In the genomic region with DNA sequence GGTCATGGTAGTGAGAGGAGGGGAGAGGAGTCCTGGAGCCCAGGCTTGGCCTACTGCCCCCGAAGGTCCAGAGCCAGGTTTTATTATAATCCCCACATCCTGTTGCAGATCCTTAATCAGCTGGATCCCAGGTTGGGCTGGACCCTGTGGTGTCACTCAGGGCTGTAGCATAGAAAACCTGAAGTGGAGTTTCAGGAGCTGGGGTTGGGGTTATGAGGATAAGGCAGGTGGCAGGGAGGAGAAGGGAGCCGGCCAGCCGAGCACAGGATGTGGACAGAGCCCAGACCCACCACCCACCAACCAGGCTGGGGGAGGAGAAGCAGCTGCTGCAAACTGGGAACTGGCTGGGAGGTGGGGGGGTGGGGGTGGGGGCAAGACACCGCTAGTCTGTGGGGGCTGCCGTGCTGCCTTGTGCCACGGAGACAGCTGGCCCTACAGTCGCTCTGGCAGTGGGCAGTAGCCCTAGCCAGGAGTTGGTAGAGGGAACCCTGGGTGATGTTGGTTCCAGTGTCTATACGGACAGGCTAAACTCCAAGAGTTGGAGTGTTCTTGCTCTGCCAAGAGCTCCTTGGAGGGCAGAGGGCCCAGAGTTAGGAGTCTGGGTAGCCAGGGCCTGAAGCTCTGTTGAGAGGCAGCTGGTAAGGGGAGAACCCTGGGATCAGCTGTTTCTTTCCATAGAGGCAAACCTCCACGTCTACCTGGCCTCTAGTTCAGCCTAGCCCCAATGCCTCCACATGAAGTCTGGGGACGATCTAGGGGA, we compare ENCODE assay signal across 7 mouse cellular contexts.
DNase-seq lines count a peak whose midpoint lies in the region; ATAC-seq lines count a peak whose summit lies in the region.

No protein-coding gene starts in this region.

- no peaks in the 10 kb centered on the region for H3K27me3 ChIP-seq in lung, embryonic 16.5 days (ENCODE audit: control insufficient read depth, insufficient read depth, low read depth, low read length)

- peaks cover 27% of the 10 kb centered on the region for H3K4me1 ChIP-seq in lung, embryonic 16.5 days (replicated peaks; ENCODE audit: control insufficient read depth, insufficient read depth, low read length)

- no peak overlapping the region for H3K4me3 ChIP-seq in lung, embryonic 16.5 days (ENCODE audit: low read length)

- H3K9ac ChIP-seq in lung, embryonic 16.5 days (ENCODE audit: low read length), result 0 out of 2 replicates have a peak overlapping the region, but pooled peaks have one; percentile 27

- ATAC-seq in lung, embryonic 16.5 days (ENCODE audit: low read depth), result peak; percentile 82
- ATAC-seq in CD4-positive, CD25-positive, alpha-beta regulatory T cell, adult 4 months, result no peak

- no peaks in the 10 kb centered on the region for H3K36me3 ChIP-seq in lung, embryonic 16.5 days (ENCODE audit: control insufficient read depth, insufficient read depth, low read length)

- H3K27ac ChIP-seq in lung, embryonic 16.5 days (ENCODE audit: low read length), result no peak overlapping the region

- H3K4me2 ChIP-seq in lung, embryonic 16.5 days (ENCODE audit: low read depth, low read length), result no peak overlapping the region

- DNase-seq in Muller cell, postnatal 12 days (ENCODE audit: inconsistent ontology term), result peak; percentile 51
- peak; percentile 90 for DNase-seq in embryo, embryonic 10.5 days (ENCODE audit: low spot score)
- peak; percentile 70 for DNase-seq in heart, adult 8-10 months (ENCODE audit: low spot score)
- peak; percentile 64 for DNase-seq in kidney, adult 18-20 months
- DNase-seq in retina, postnatal 1 day, result peak; percentile 98

- 45% methylated on average over 10 of the region's 10 CpGs for WGBS in lung, embryonic 16.5 days

- no peaks in the 10 kb centered on the region for H3K9me3 ChIP-seq in lung, embryonic 16.5 days (ENCODE audit: control insufficient read depth, low read length)
